Mouse (Mus musculus) spleen, adult 2 months (tissue): ENCODE data around the gene Cep170. TPM values are rescaled to one million over a fixed set of nuclear protein-coding genes. Genes with fewer than 3 reads are reported as not detected.

Experiments
- DNase-seq, 2 experiments: peaks; one replicate each; pipeline versions ENCODE4 v3.0.0 to v3.0.0-alpha.2; 2012 to 2021; ENCODE audit warnings: low spot score in 2 of 2, low read depth in 1 of 2
- H3K27ac ChIP-seq: fragments of 200-500 bp; 2 replicates; pipeline ENCODE4 v1.5.1; 2012; ENCODE audit warnings: low read length, inconsistent platforms; ENCODE audit not compliant: insufficient read depth
- H3K27me3 ChIP-seq: fragments of 200-500 bp; 2 replicates; pipeline ENCODE4 v1.6.1; 2012; ENCODE audit warnings: mild to moderate bottlenecking, moderate library complexity, low read length, inconsistent platforms; ENCODE audit not compliant: control insufficient read depth, insufficient read depth
- H3K36me3 ChIP-seq: fragments of 200-500 bp; 2 replicates; pipeline ENCODE4 v1.6.1; 2012; ENCODE audit warnings: mild to moderate bottlenecking, low read length, inconsistent platforms; ENCODE audit not compliant: control insufficient read depth, insufficient read depth
- H3K4me1 ChIP-seq: fragments of 200-500 bp; 2 replicates; pipeline ENCODE4 v1.6.1; 2011; ENCODE audit warnings: inconsistent platforms; ENCODE audit not compliant: control insufficient read depth, insufficient read depth, insufficient read length
- H3K4me3 ChIP-seq: fragments of 200-500 bp; 2 replicates; pipeline ENCODE4 v1.5.1; 2011; ENCODE audit warnings: mild to moderate bottlenecking, inconsistent platforms; ENCODE audit not compliant: insufficient read depth, insufficient read length; ENCODE audit errors: extremely low read depth
- CTCF ChIP-seq: fragments of 200-500 bp; IDR thresholded peaks from 2 replicates; pipeline ENCODE4 v1.5.1; 2011; ENCODE audit warnings: mild to moderate bottlenecking, inconsistent platforms; ENCODE audit not compliant: insufficient read depth, insufficient read length, insufficient replicate concordance; ENCODE audit errors: extremely low read depth
- POLR2A ChIP-seq: fragments of 200-500 bp; IDR thresholded peaks from 2 replicates; pipeline ENCODE4 v1.6.1; 2011; ENCODE audit warnings: low read depth, low read length, inconsistent platforms
- WGBS: fragments of 180-500 bp; shearing (Covaris S2); methylation state at CpG from one replicate; pipeline ENCODE4 v1.1.7; 2018; 5-methylcytosine and 5-hydroxymethylcytosine counted together
- polyA plus RNA-seq: library from polyadenylated mRNA; depleted of rRNA; stranded (reverse); fragments of >200 nt; gene quantifications from 2 replicates; pipeline ENCODE4 v1.2.3, GENCODE M21; 2012

The Cep170 gene
- polyA plus RNA-seq, 1 experiment: 4.8 TPM

GRCm38 (mm10) chr1:176798673-176799072 is 15.2 kb downstream of the Cep170 start:
- DNase-seq: no peak
- H3K27ac ChIP-seq: no peak overlapping the region
- H3K4me1 ChIP-seq: peaks cover 2% of the 10 kb centered on the region; the same call in 1 of the 2 replicates
- TF ChIP-seq POLR2A (no peak), CTCF (no peak)
- H3K27me3 ChIP-seq: no peaks in the 10 kb centered on the region
- no peaks in the 10 kb centered on the region for H3K36me3 ChIP-seq
- H3K4me3 ChIP-seq: no peak overlapping the region

- Histone ChIP-seq H3K27me3 (no peaks in the 10 kb centered on the region), H3K4me1 (no peaks in the 10 kb centered on the region), H3K4me3 (no peak overlapping the region), H3K27ac (no peak overlapping the region), H3K36me3 (peaks cover 3% of the 10 kb centered on the region; the same call in 1 of the 2 replicates)
- no peak for TF ChIP-seq CTCF
- no peak for TF ChIP-seq POLR2A
- peak in 1 of 2 experiments; percentile 22 for DNase-seq
- 68% methylated on average over 1 of the region's 1 CpGs for WGBS
These were observed 21.7 kb downstream of the Cep170 start for GRCm38 (mm10) chr1:176792175-176792574.

GRCm38 (mm10) chr1:176789326-176789725 is 24.5 kb downstream of the Cep170 start:
- peaks cover 5% of the 10 kb centered on the region; the same call in 1 of the 2 replicates for H3K36me3 ChIP-seq
- no peak overlapping the region for H3K27ac ChIP-seq
- no peaks in the 10 kb centered on the region for H3K4me1 ChIP-seq
- TF ChIP-seq POLR2A: no peak
- no peak for TF ChIP-seq CTCF
- no peak for DNase-seq
- no peaks in the 10 kb centered on the region for H3K27me3 ChIP-seq
- no peak overlapping the region for H3K4me3 ChIP-seq
- 94% methylated on average over 7 of the region's 7 CpGs for WGBS

GRCm38 (mm10) chr1:176774533-176774932 is 39.3 kb downstream of the Cep170 start:
- WGBS: 90% methylated on average over 4 of the region's 4 CpGs
- Histone ChIP-seq H3K27me3 (no peaks in the 10 kb centered on the region), H3K36me3 (peaks cover 13% of the 10 kb centered on the region), H3K4me1 (no peaks in the 10 kb centered on the region), H3K27ac (no peak overlapping the region), H3K4me3 (no peak overlapping the region)
- TF ChIP-seq POLR2A: no peak
- no peak for TF ChIP-seq CTCF
- DNase-seq: no peak

- Histone ChIP-seq H3K36me3 (peaks cover 1% of the 10 kb centered on the region; the same call in 1 of the 2 replicates), H3K27ac (no peak overlapping the region), H3K4me1 (no peaks in the 10 kb centered on the region), H3K4me3 (no peak overlapping the region), H3K27me3 (no peaks in the 10 kb centered on the region)
- no peak for DNase-seq
- TF ChIP-seq POLR2A: no peak
- TF ChIP-seq CTCF: no peak
- 75% methylated on average over 2 of the region's 2 CpGs for WGBS
These were observed 51.6 kb downstream of the Cep170 start for GRCm38 (mm10) chr1:176762295-176762694.

GRCm38 (mm10) chr1:176760673-176761072 is 53.2 kb downstream of the Cep170 start:
- TF ChIP-seq CTCF (no peak), POLR2A (no peak)
- H3K27me3 ChIP-seq: no peaks in the 10 kb centered on the region
- H3K4me1 ChIP-seq: no peaks in the 10 kb centered on the region
- H3K27ac ChIP-seq: no peak overlapping the region
- DNase-seq: no peak
- peaks cover 1% of the 10 kb centered on the region; the same call in 1 of the 2 replicates for H3K36me3 ChIP-seq
- WGBS: 95% methylated on average over 1 of the region's 1 CpGs
- no peak overlapping the region for H3K4me3 ChIP-seq

- 97% methylated on average over 9 of the region's 9 CpGs for WGBS
- no peaks in the 10 kb centered on the region for H3K27me3 ChIP-seq
- TF ChIP-seq CTCF: no peak
- no peak for TF ChIP-seq POLR2A
- peaks cover 6% of the 10 kb centered on the region for H3K36me3 ChIP-seq
- H3K4me1 ChIP-seq: no peaks in the 10 kb centered on the region
- H3K4me3 ChIP-seq: no peak overlapping the region
- DNase-seq: no peak
- no peak overlapping the region for H3K27ac ChIP-seq
These were observed 58.3 kb downstream of the Cep170 start for GRCm38 (mm10) chr1:176755586-176755985.
